Mouse (Mus musculus): ENCODE results near the gene Hspbap1.

GRCm38 (mm10) chr16:35860236-35860635, 90.1 kb downstream of the Hspbap1 start:
- TF ChIP-seq NRF1 (IDR thresholded peaks at IDR 0.05; ENCODE audit: insufficient read depth, low read depth, low read length, poor library complexity, severe bottlenecking) (no peak), POLR2AphosphoS2 (IDR thresholded peaks at IDR 0.05; ENCODE audit: low read length) (no peak), POLR2A (IDR thresholded peaks at IDR 0.05; ENCODE audit: control insufficient read depth in 1 of 2, insufficient read depth in 1 of 2, low read depth in 1 of 2, low read length in 2 of 2, poor library complexity in 1 of 2) (no peak), MEF2A (IDR thresholded peaks at IDR 0.05; ENCODE audit: extremely low read depth, insufficient replicate concordance, low read depth, low read length, poor library complexity, severe bottlenecking) (no peak), EP300 (IDR thresholded peaks at IDR 0.05; ENCODE audit: low read depth in 1 of 2, low read length in 2 of 2) (no peak)

Data from MEL (cell line).